Mouse (Mus musculus) G1E-ER4 (cell line): Measurements from ENCODE around the gene Spop. TPM values are rescaled to one million over a fixed set of nuclear protein-coding genes. Genes with fewer than 3 reads are reported as not detected.

Experiments used
- GATA1 ChIP-seq: IDR thresholded peaks from one replicate; pipeline ENCODE4 v1.8.0; 2012; ENCODE audit warnings: low read length, inconsistent platforms
- polyA plus RNA-seq: library from polyadenylated mRNA; stranded (reverse); fragments of >175 nt; gene quantifications from 2 replicates; pipeline ENCODE4 v1.2.3, GENCODE M21; 2012

Gene Spop
- polyA plus RNA-seq, 1 experiment: 40.0 TPM

DNA sequence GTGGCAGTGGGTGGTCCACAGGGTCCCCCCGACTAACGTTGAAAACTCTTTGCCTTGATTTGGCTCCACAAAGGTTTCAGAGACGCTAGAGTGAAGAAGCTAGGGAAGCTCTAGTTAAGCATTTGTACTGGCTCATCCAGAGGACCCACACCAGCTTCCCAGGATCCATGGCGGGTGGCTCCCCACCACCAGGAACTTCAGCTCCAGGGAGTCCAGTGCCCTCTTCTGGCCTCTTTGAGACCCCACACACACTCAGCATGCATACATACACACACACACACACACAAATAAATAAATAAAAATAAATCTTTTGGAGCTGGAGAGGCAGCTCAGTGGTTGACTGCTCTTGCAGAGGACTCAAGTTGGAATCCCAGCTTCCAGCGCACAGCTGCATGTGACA, 84.0 kb downstream of the Spop start:
- TF ChIP-seq GATA1: no peak

DNA sequence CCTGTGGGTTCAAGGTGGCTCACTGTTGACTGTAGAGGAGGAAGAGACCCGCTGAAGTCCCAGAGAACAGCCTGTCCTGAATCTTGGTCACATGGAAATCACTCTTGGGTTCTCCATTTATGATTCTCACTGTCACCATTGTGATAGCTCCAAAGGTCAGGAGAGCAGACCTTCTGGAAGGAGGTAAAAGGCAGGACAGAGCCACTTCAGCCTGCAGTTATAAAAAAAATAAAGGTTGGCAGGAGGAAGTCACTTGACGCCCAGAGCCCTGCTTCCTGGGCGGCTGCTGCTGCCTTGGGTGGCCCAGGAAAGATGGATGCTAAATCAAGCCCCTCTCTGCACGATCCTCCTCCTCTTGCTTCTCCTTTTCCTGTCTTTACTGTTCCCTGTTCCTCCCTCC, 86.5 kb downstream of the Spop start:
- no peak for TF ChIP-seq GATA1

DNA sequence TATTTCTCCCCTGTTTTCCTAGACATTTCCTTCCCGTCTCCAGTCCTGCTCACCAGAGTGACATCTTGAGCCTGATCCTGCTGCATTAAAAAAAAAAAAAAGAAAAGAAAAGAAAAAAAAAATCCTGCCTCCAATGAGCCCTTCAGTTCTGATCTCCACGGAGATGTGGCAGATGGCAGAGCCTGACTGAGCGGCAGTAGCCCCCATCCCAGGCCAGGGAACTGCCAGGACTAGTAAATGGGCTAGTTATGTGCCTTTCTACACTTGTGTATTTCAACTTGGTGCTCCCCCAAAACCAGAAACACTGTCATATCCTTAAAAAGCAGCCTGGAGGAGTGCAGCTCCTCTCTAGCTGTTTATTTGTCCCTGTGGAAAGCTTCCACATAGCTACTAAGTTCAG, 87.0 kb downstream of the Spop start:
- TF ChIP-seq GATA1: no peak

DNA sequence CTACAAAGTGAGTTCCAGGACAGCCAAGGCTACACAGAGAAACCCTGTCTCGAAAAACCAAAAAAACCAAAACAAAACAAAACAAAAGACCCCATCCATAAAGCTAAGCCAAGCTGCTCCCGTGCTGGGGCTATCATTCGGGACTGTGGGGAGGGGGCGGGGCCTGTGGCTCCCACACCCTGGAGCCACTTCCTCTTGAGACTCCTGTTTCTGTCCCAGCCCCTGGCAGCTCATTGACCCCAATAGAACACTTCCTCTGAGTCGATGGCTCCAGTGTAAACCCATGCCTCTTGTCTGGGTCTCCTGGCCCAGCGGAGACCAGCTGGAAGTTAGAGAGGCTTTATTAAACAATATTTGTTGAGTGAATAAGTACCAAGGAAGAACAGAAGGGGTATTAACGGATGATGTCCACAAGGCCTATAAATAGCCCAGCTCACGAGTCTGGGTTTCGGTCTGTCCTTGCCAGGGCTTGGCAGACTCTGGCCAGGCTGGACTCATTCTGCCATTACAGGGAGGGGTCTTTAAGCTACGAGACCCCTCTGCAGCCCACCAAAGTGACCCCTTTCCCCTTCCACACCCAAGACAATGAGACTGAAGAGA, 89.8 kb downstream of the Spop start:
- TF ChIP-seq GATA1: no peak

DNA sequence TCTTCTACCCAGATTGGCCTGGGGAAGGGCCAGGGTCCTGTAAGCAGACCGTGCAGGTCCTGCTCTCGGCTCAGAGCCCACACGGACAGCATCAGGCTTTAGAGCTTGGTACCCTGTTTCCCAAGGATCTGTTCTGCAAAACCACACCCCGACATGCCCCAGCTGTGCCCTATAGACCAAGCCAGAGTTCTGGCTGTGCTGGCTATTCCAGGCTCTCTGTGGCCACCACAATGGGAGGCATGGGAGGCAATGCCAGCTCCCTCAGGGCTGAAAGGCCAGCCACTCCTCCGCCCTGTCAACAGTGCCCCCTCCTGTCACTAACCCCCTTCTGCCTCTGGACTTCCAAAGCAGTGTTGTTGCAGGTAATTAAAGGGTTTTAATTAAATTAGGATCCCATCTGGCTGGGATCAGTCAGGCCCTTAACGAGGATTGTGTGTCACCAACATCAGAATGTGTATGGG, 90.4 kb downstream of the Spop start:
- no peak for TF ChIP-seq GATA1

DNA sequence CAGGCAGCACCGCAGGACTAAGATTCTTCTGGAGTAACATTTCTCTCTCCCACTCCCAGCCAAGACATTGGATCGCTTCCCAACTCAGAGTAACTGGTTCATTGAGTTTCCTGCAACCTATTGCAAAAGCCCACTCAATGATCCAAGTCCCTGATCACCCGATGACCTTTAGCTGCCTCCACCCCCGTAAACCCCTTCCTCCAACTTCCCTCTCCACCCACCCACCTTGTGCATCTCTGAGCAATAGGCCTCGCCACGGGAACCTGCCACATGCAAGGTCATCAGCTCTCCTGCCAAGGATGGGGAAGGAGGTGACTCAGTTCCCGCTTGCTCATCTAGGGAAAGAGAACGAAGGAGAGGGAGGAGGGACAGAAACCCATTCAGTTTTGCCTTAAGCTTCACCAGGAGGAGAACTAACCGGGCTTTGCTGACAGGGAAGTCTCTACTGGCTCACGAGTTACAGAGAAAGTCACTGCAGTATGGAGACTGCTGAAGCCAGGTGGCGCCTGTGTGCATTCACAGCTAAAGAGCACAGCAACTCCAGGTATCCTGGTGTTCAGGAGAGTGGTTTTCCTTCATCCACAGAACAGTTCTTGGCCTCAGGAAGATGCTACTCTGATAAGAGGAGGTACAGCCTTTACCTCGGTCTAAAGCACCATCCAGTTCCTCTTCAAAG, 93.3 kb downstream of the Spop start:
- TF ChIP-seq GATA1: no peak

DNA sequence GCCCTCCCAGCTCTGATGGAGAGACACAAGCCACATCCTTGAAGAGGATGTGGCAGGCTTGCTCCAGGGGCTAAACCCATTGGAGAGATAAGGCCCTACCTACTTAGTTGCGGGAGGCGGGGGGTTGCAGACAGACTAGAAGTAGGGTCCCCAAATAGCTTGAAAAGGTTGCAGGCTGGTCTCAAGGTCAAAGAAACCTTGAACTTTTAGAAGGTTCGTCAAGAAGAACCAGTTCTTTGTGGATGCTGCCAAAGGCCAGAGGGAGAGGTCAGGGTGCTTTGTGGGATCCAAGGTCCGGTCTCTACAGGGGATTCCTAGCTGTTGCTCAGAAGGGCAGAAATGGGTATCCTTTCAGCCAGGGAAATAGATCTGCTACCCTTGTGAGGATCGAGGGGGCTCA, 93.9 kb downstream of the Spop start:
- TF ChIP-seq GATA1: no peak

DNA sequence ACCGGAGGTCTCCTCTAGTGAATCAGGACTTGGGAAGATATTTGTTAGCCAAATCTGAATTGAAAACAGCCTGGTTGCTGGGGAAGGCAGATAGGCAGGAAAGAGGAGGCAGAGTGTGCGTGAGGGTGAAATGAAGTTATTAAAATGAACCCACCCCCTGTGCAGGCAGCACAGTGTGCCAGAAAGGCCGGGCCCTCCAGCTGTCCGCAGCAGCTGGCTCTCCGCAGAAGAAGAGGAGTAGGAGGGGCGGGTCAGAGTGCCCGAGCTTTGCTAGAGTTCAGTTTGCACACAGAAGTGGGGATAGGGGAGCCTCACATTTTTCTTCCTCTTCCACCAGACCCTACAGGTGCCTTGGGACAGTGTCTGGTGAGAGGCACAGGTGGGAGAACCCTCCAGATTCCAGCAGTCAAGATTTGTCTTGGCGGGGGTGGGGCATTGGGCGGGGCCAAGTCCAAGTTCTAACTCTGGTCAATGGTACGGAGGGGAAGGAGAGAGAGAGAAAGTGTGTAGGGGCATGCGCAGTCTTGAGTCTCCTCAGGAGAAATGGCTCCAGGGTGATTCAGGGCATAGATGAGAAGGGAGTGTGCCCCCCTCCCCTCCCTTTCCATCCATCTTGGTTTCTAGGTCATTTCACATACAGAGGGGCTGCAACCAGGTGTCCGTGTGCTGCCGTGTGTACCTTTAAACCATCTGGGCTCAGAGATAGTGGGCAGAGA, 94.5 kb downstream of the Spop start:
- TF ChIP-seq GATA1: no peak

DNA sequence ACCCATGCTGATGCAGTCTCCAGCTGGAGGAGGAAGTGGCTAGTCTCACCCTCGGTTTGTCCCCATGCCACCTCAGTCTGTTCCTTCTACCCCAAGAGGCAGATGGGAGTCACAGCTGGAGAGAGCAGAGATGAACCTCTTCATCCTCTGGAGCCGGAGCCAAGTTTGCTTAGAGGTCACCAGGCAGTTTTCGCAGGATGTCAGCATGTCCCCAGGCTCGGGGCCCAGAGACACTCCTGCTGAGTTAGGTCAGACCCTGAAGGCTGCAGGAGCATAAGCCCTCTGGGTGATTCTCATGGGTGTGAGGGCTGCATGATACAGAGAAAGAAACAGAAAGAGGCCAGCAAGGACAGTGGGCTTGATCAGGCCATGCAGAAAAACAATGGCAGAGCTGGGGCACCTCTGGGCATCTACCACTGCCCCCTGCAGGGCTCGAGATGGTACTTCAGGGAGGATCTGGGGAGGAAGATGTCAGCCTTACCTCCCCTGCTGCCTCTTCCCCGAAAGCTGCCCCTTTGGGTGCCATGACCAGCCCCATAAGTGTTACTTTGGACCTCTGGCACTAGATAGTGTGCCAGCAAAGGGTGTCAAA, 95.3 kb downstream of the Spop start:
- TF ChIP-seq GATA1: no peak

DNA sequence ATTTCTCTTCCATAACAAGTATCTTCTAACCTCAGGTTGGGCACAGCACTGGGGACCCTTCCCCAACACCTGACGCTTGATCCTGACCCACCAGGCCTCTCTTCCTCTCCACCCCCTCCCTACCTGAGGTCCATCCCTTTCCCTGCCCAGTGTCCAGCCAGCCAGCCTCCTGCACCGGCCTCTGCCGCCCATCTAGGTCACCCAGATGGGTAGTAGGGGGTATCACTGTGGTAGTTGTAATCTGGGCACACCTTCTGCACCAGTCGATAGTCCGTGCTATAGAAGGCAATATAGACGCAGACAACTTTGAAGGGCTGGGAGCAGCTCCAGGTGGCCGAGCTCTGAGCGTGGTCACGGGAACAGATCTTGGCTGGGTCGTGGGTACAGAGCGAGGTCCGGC, 96.8 kb downstream of the Spop start:
- no peak for TF ChIP-seq GATA1

DNA sequence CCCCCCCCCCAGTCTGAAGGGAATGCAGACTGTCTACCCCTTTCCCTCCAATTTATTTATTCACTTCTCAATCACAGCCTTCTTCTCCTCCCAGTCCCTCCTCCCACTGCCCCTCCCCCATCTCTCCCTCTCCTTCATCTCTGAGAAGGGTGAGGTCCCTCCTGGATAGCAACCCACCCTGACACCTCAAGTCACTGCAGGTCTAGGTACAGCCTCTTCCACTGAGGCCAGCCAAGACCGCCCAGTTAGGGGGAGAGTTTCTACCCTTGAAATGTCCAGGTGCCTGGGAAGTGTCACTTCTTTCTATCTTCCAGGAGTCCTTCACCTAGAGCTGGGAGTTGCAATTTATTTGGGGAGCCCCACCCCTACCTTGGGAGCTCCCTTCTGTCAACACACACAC, 98.0 kb downstream of the Spop start:
- TF ChIP-seq GATA1: no peak

DNA sequence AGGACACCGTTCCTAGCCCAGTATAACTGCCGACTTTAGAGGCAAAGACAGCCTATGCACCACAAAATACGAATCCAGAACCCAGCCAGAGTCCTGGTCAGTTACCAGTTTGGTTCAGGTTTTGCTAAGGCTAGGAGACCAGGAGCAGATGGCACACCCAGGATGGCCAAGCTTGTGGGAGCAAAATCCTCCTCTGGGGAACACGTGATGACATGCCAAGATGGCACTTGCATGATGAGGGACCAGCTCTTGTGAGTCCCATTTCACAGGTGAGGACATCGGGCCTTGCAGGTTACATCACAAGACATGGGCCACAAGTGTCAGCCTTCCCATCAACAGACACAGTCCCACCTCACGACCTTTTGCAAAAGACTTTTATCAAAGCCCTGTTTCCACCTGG, 98.5 kb downstream of the Spop start:
- TF ChIP-seq GATA1: no peak

DNA sequence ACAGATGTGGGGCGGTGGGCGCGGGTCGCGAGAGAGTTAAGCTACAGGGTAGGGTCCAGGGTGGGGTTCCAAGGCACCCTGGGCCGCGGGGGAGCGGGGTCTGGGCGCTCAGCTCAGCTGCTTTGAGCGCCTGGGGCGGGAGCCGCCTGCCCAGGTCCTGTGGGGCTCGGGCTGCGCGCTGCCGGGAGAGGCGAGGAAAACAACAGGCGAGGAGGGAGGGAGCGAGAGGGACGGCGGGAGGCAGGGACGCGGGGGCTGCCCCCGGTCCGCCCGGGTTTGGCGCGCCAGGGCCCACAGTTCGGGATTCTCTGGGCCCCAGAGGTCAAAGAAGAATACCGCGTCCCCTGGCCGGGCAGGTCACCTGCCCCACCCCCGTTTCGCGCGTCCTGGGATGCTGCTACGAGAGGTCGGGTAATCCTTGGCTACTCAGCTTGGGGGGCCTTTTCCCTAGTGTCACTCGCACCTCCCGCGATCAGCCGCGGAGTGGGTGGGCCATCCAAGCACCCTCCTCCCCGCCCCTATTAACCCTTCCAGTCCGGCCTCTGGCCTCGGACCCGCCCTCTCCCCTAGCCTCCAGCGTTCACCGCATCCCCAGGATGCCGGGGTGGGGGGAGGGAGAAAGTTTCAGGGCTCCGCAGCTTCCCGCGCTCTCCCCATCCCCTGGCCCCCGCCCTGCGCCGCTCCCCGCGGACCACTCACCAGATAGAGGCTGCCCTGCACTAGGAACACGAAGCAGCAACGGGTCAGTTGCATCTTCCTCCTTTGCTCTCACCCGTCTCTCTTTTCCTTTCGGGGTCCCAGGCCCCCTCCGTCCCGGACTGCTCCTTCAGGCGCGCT, 99.8 kb downstream of the Spop start:
- no peak for TF ChIP-seq GATA1

DNA sequence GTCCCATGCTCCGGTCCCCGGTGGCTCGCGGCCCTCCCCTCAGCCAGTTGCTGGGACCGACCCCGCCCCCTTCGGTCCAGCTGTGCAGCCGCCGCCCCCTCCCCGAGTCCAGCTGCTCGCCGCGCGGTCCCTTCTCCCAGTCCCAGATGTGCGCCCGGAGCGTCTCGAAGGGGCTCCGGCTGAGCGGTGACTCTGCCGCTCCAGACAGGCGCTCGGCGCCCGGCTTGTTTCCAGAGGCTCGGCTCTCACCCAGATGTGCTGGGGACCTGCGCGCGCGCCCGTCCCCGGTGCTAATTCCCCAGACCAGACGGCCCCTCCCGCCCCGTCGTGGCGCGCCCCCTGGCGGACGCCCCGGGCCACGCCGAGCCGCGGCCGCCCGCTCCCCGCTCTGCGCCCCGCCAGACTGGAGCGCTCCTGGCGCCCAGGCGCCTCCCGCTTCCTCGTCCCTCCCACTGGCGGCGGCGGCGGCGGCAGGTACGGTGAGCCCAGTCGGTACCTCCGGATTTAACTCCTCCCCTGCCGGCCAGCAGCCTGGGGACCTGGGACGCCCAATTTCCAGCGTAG, 100.5 kb downstream of the Spop start, which contains the start of gene Nxph3:
Gene Nxph3, minus strand, starts transcription at position 273 of the 564 bp plus-strand sequence.
- no peak for TF ChIP-seq GATA1
